Mouse (Mus musculus): ENCODE measurements around the gene Gm45062. TPM values are rescaled to one million over a fixed set of nuclear protein-coding genes. Genes with fewer than 3 reads are reported as not detected.
A peak's percentile ranks its signal among the peaks of the same experiment; 100 is the strongest.

Gene Gm45062
- total and polyA plus RNA-seq, 3 experiments, result 2.7 to 4.1 (median 3.2) TPM

- in situ Hi-C loops (cut with MboI; ENCODE audit: low pct_ligation_motif_present, low pct_unique_long_range_greater_than_20kb, low sequenced_read_pairs), result loop anchor here (25.0 kb wide), 1 partner anchor 404 kb away; no protein-coding TSS in a partner anchor
- Histone ChIP-seq H3K4me1 (ENCODE audit: control insufficient read depth in 1 of 2, insufficient read depth in 2 of 2) (peaks cover 4 to 10% of the 10 kb centered on the region in 2 experiments), H3K9me3 (replicated peaks; ENCODE audit: low read length) (no peaks in the 10 kb centered on the region), H3K4me2 (ENCODE audit: insufficient read depth, low read depth, poor library complexity, severe bottlenecking) (no peak overlapping the region), H3K36me3 (replicated peaks in 1 of 2; ENCODE audit: control insufficient read depth in 1 of 2, insufficient read depth in 1 of 2, low read length in 1 of 2) (peaks cover 0 to 1% of the 10 kb centered on the region in 2 experiments), H3K27me3 (replicated peaks) (no peaks in the 10 kb centered on the region), H3K27ac (ENCODE audit: insufficient read depth, low read depth) (no peak overlapping the region), H3K9ac (ENCODE audit: insufficient read depth, low read depth) (no peak overlapping the region), H3K79me2 (replicated peaks; ENCODE audit: control insufficient read depth, extremely low read depth, insufficient read depth, poor library complexity, severe bottlenecking) (no peaks in the 10 kb centered on the region), H3K4me3 (replicated peaks in 1 of 3; ENCODE audit: low read depth in 2 of 3, low read length in 2 of 3, poor library complexity in 1 of 3) (no peak overlapping the region)
- no peak for DNase-seq (ENCODE audit: extremely low read depth)
- TF ChIP-seq RCOR1 (conservative IDR thresholded peaks at IDR 0.05; ENCODE audit: low read depth, low read length) (no peak), PAX5 (IDR thresholded peaks at IDR 0.05; ENCODE audit: low read length) (no peak), SMC3 (IDR thresholded peaks at IDR 0.05; ENCODE audit: low read depth, low read length) (no peak), HCFC1 (IDR thresholded peaks at IDR 0.05; ENCODE audit: low read depth, low read length) (no peak), MYC (IDR thresholded peaks at IDR 0.05; ENCODE audit: low read depth, low read length) (no peak), USF2 (conservative IDR thresholded peaks at IDR 0.05; ENCODE audit: low read depth, low read length) (no peak), ZNF384 (IDR thresholded peaks at IDR 0.05; ENCODE audit: low read depth, low read length) (no peak), EP300 (IDR thresholded peaks at IDR 0.05; ENCODE audit: low read length) (no peak), CTCF (conservative IDR thresholded peaks at IDR 0.05 in 1 of 2, IDR thresholded peaks at IDR 0.05 in 1 of 2; ENCODE audit: low read depth in 2 of 2, low read length in 2 of 2) (no peak), MAZ (IDR thresholded peaks at IDR 0.05; ENCODE audit: low read depth, low read length) (no peak), E2F4 (IDR thresholded peaks at IDR 0.05; ENCODE audit: insufficient replicate concordance, low read depth, low read length) (no peak), SIN3A (IDR thresholded peaks at IDR 0.05; ENCODE audit: low read length) (no peak), ZKSCAN1 (IDR thresholded peaks at IDR 0.05; ENCODE audit: borderline replicate concordance, low read depth, low read length) (no peak), MXI1 (IDR thresholded peaks at IDR 0.05; ENCODE audit: low read depth, low read length) (no peak), USF1 (IDR thresholded peaks at IDR 0.05; ENCODE audit: low read depth, low read length) (no peak), TBP (conservative IDR thresholded peaks at IDR 0.05; ENCODE audit: low read depth, low read length) (no peak), ZC3H11A (IDR thresholded peaks at IDR 0.05; ENCODE audit: low read depth, low read length) (no peak), NELFE (IDR thresholded peaks at IDR 0.05; ENCODE audit: low read depth, low read length) (no peak)
- dilution Hi-C loops (cut with MboI; ENCODE audit: extremely low pct_ligation_motif_present, extremely low pct_unique_long_range_greater_than_20kb, low sequenced_read_pairs), result no loop called here
These were observed 74.1 kb downstream of the Gm45062 start for GRCm38 (mm10) chr6:8333380-8333779.

- peak overlapping the region; percentile 27 for H3K9ac ChIP-seq (ENCODE audit: insufficient read depth, low read depth)
- no peak for DNase-seq (ENCODE audit: extremely low read depth)
- peak overlapping the region; percentile 74 for H3K27ac ChIP-seq (ENCODE audit: insufficient read depth, low read depth)
- in situ Hi-C loops (cut with MboI; ENCODE audit: low pct_ligation_motif_present, low pct_unique_long_range_greater_than_20kb, low sequenced_read_pairs) (loop anchor here (25.0 kb wide), 1 partner anchor 401 kb away; no protein-coding TSS in a partner anchor), dilution Hi-C loops (cut with MboI; ENCODE audit: extremely low pct_ligation_motif_present, extremely low pct_unique_long_range_greater_than_20kb, low sequenced_read_pairs) (no loop called here)
- H3K4me3 ChIP-seq (replicated peaks in 1 of 3; ENCODE audit: low read depth in 2 of 3, low read length in 2 of 3, poor library complexity in 1 of 3), result peak overlapping the region in 2 of 3 experiments; percentile 25 to 59
- TF ChIP-seq ELF1 (IDR thresholded peaks at IDR 0.05; ENCODE audit: low read depth, low read length) (no peak), JUND (conservative IDR thresholded peaks at IDR 0.05; ENCODE audit: low read depth, low read length) (no peak)
- no peaks in the 10 kb centered on the region for H3K27me3 ChIP-seq (replicated peaks)
- H3K4me1 ChIP-seq (ENCODE audit: control insufficient read depth in 1 of 2, insufficient read depth in 2 of 2), result peaks cover 4 to 17% of the 10 kb centered on the region in 2 experiments
- H3K9me3 ChIP-seq (replicated peaks; ENCODE audit: low read length), result no peaks in the 10 kb centered on the region
- H3K36me3 ChIP-seq (replicated peaks in 1 of 2; ENCODE audit: control insufficient read depth in 1 of 2, insufficient read depth in 1 of 2, low read length in 1 of 2), result peaks cover 0 to 1% of the 10 kb centered on the region in 2 experiments
- no peaks in the 10 kb centered on the region for H3K79me2 ChIP-seq (replicated peaks; ENCODE audit: control insufficient read depth, extremely low read depth, insufficient read depth, poor library complexity, severe bottlenecking)
- peak overlapping the region; percentile 29 for H3K4me2 ChIP-seq (ENCODE audit: insufficient read depth, low read depth, poor library complexity, severe bottlenecking)
These were observed 77.5 kb downstream of the Gm45062 start for GRCm38 (mm10) chr6:8336487-8337390.
